Mouse (Mus musculus) lung, postnatal 25 days (tissue): Measurements from ENCODE around the gene Rassf2.

Experiments used
- DNase-seq: peaks from one replicate; pipeline ENCODE4 v3.0.0; 2022; ENCODE audit warnings: low spot score

The Rassf2 gene

DNA sequence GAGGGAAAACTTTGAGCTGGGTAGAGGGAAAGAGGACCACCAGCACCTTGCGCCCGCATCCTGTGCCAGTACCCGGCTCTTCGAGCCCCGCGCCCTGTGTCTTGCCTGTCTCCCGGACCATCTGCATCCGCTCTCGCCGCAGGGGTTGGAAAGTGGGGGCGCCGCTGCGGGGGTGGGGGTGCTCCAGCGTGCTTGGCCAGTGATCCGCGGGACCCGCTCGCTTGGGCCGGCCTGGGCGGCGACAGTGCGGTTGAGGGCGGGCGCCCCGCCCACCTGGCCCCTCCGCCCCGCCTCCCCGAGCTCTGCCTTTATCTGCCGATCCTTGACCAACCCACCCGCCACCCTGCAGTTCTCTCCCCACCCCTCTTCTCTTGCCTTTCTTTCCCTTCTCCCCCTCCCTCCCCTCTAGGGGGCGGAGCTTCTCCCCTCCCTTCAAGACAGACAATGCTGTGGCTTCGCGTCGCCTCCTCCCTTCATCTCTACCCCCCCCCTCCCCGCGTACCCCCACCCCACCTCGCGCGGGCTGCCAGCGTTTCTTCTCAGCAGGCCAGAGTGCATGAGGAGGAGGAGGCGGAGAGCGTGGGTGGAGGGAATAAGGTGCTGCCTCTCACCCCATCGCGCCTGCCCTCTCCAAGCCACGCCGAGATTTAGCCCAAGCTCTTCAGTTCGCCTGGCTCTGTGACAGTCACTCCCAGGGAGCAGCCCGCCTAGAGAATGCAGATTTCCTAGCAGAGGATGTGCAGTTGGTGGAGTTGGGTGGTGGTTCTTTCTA lies at the start of gene Rassf2:
Gene Rassf2, minus strand, starts transcription at position 613 of the 772 bp plus-strand sequence.
- peak; percentile 90 for DNase-seq

DNA sequence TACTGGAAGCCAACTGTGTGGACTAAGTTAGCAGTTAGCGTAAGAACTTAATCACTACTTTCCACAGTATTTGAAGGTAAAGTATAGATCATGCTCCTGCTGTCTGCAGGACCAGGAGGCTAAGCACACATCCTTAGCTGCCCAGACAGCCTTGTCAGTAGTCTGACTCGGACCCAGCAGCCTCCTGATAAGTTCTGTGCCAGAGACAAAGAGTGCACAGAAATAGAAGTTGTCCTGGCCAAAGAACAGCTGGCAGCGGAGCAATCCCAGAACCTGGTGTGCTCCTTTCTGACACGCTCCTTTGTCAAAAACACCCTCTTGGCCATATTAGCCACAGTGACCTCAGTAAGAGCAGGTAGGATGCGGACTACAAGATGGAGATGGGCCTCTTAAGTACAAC lies 49.1 kb upstream of the Rassf2 start:
- DNase-seq: no peak

- DNase-seq: peak; percentile 32
These were observed 43.0 kb upstream of the Rassf2 start for GRCm38 (mm10) chr2:132073052-132073451.

GRCm38 (mm10) chr2:132069985-132070735 lies 40.1 kb upstream of the Rassf2 start:
- DNase-seq: no peak

DNA sequence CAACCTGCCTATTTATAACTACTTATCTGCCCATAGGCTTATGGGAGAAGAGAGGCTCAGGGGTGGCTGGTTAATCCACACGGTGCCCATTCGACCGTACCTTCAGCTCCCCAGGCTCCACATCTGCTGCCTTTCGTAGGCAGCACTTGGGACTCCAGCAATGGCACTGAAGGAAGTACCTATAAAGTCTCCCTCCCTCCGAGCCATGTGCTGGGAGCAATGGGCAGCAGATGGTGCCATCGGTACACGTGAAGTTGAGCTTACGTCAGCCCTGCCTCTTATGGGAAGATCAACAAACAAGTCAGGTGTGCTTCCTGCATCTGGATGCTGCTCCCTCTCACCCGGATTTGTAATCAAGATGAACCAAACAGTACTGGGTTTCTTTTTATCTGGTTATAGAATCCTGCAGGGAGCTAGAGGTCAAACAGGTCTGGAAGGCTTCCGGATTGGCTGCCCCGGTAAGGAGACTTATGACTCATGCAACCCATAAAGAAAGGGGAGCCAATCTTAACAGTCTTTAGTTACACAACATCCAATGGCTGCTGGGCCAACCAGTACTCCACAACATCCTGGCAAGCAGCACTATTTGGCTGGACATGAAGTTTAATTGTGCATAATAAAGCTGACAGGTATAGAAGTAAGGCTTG lies 34.2 kb upstream of the Rassf2 start:
- DNase-seq: peak; percentile 21

GRCm38 (mm10) chr2:132063776-132064175 lies 33.7 kb upstream of the Rassf2 start:
- DNase-seq: no peak

- peak; percentile 28 for DNase-seq
These were observed 31.8 kb upstream of the Rassf2 start for GRCm38 (mm10) chr2:132061884-132062283.

GRCm38 (mm10) chr2:132059919-132060318 lies 29.9 kb upstream of the Rassf2 start:
- DNase-seq: no peak

- DNase-seq: no peak
These were observed 25.3 kb upstream of the Rassf2 start for GRCm38 (mm10) chr2:132055349-132055753.

DNA sequence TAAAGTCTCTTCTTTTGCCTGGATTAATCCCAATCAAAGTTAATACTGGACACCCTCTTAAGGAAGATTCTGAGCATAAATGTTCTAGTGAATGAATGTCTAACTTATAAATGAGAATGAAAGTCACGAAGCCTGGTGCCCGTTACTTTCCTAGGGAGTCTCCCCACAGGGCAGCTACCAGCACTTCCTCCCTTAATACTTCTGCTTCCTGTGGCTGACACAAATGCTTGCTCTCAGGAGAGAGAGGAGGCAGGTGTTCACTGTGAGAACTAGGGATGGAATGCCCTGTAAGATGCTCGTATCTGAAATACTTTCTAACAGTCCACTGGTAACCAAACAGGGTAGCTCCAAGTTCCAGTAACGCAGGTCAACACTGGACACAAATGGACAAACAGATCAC lies 23.8 kb upstream of the Rassf2 start:
- no peak for DNase-seq

- DNase-seq: no peak
These were observed 21.7 kb upstream of the Rassf2 start for GRCm38 (mm10) chr2:132051798-132052197.

- DNase-seq: no peak
These were observed 19.9 kb upstream of the Rassf2 start for GRCm38 (mm10) chr2:132049921-132050320.

DNA sequence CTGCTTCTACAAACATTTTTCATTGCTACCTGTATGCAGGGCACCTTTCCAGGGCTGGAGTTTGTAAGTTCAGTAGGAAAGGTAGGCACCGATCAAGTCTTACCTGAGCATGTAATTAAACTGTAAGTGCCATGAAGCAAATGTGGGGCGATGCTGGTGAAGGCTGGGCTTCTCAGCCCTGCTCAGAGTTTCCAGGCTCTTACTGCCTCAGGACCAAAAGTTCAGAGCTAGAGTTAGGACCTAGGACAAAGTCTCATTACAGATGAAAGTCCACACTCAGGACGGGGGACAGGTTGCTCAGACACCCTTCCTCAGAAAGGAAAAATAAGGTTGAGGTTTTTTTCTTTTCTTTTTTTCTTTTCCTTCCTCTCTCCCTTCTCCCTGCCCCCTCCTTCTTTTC lies 19.4 kb upstream of the Rassf2 start:
- no peak for DNase-seq

GRCm38 (mm10) chr2:132048143-132048772 lies 18.2 kb upstream of the Rassf2 start:
- no peak for DNase-seq

DNA sequence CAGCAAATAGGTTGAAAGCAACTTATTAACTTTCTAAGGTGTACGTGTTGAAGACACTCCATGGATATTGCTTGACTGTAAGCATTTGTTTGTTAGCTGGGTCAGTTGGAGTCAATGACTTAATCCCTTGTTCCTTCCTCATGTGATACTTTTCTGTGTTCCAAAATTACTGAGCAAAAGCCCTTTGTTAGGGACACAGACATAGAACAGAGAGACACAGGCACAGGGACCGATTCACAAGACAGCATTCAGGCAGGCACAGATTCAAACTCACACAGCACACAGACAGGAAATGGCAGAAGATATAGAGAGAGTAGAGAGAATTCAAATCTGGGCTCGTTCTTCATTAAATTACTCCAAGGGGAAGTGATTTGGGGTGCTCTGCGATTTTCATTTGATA lies 17.3 kb upstream of the Rassf2 start:
- no peak for DNase-seq

DNA sequence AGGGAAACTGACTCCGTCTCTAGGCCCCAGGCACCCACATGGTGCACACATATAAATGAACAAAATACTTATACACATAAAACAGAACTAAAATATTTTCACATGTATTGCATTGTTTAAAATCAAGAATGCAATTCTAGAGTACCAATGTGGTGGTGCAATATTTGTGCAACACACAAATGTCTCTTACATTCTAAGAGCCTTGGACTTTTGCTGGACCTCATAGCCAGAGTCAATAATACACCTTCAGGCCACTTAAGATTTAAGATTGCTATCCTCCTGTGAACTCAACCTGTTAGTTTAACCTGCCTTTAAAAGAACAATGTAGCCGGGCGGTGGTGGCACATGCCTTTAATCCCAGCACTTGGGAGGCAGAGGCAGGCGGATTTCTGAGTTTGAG lies 16.6 kb upstream of the Rassf2 start:
- DNase-seq: peak; percentile 45

DNA sequence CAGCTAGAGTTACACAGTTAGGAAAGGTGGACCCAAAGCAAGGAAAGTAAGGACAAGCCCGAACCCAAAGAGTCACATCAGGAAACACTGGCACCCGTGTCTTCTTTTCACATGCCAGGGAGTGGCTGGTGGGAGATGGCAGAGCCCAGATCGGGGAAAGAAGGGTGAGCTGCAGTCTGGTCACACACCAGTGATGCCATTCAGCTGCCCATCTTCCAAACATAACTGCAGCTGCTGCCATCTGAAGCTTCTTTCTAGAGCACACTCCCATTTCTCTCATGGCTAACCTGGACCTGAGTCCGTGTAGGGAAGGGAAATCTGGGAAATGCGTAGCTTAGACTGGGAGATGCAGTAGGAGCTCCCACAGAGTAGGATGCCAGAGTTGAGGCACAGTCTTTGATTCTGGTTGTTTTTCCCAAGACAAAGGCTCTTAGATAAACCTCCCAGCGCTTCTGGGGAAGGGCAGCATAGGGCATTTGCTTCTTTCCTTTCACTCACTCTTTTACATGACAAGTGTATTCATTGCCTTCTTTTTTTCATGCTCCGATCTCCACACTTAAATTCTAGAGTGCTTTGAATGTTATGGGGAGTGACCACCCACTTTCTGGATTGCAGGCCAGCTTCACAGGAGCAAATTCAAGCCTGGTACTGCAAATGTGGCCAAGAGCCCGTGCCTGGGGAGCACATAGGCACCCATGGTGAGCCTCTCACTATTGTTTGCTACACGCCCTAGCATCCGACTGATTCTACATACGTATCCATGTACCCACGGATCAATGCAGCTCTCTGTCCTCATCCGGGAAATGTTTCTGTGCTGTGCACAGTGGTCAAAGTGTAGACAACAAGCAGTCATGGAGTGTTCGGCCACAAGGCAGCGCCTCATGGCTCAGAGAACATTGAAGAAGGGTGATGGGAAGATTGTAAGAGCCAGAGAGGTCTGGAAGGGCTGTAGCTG lies 14.5 kb upstream of the Rassf2 start:
- no peak for DNase-seq

GRCm38 (mm10) chr2:132043101-132043621 lies 13.1 kb upstream of the Rassf2 start:
- DNase-seq: peak; percentile 78

- no peak for DNase-seq
These were observed 9.8 kb upstream of the Rassf2 start for GRCm38 (mm10) chr2:132039894-132040293.

DNA sequence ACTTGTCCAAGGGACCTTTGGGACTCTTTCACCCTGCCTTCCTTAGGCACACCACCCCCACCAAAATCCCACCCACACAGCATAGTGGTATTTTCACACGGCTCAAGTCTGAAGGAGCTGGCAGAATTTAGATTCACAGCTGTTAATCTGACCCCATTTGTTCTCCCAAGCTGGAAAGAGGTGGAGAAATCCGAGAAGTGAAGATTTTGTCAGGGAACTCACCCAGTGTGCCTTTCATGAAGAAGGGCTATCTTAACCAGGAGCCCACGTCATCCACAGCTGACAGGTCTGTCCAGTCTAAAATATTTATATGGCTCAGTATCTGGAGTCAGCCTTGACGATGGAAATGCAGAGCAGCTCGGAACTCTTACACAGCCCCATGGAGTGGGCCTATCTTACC lies 6.3 kb upstream of the Rassf2 start:
- no peak for DNase-seq

- no peak for DNase-seq
These were observed 5.4 kb upstream of the Rassf2 start for GRCm38 (mm10) chr2:132035470-132035835.
